Mouse (Mus musculus): ENCODE results near the gene Sgms2.

DNA sequence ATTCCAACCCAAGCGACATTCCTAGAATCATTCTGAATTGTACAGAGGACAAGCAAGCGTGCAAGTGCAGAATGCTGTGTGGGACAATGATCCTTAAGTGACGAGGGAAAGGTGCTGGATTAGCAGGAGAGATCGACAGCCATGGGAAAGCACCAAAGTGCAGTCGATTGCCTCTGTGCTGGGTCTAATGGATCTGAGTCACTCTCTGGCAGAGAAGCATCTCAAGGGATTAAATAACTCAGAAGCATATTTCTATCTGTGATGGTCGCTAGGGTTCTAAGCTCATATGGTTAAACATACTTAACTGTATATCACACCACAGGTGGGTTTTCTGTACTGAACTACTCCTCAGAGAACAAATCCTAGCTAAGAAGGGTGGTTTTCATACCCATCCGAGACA, 118.2 kb downstream of the Sgms2 start:
- TF ChIP-seq GATA1 (IDR thresholded peaks at IDR 0.05; ENCODE audit: borderline replicate concordance, low read length) (no peak), FLI1 (IDR thresholded peaks at IDR 0.05; ENCODE audit: low read length) (no peak)
